Mouse (Mus musculus) liver, embryonic 14.5 days (tissue): ENCODE measurements at regions not wholly inside any gene's neighbourhood (a gene's known extent, or its start where the extent isn't known, plus 50 kb on each side); places are given as distances from the start of the nearest gene placed in this dataset.

Source experiments
- ATAC-seq: fragments of 200-750 bp; cut with Nextera tagmentation; 2 replicates; pipeline ENCODE4 v1.8.0; 2017; ENCODE audit warnings: moderate number of reproducible peaks, mild to moderate bottlenecking, moderate library complexity; ENCODE audit not compliant: insufficient read depth
- DNase-seq, 3 experiments: peaks; one replicate each; pipeline ENCODE4 v3.0.0-alpha.2; 2012 to 2013; ENCODE audit warnings: low read depth in 3 of 3, low spot score in 3 of 3
- H3K27ac ChIP-seq: fragments of 300-500 bp; sonication (generic); 2 replicates; pipeline ENCODE4 v1.5.1; 2014; ENCODE audit warnings: moderate library complexity, mild to moderate bottlenecking, control low read depth, inconsistent platforms
- H3K27me3 ChIP-seq: fragments of 300-500 bp; sonication (generic); 2 replicates; pipeline ENCODE4 v1.6.1; 2014; ENCODE audit warnings: mild to moderate bottlenecking, low read length, moderate library complexity; ENCODE audit not compliant: control insufficient read depth, insufficient read depth
- H3K36me3 ChIP-seq: fragments of 300-500 bp; sonication (generic); replicated peaks from 2 replicates; pipeline ENCODE4 v1.6.1; 2014; ENCODE audit warnings: low read depth; ENCODE audit not compliant: control insufficient read depth, insufficient read depth
- H3K4me1 ChIP-seq, 2 experiments: fragments of 200-500 bp in 1 of 2; fragments of 300-500 bp in 1 of 2; sonication (generic) in 1 of 2; replicated peaks; 2 replicates each; pipeline ENCODE4 v1.6.1; 2012 to 2014; ENCODE audit warnings: antibody characterized with exemption in 1 of 2, inconsistent platforms in 1 of 2, low read length in 1 of 2; ENCODE audit not compliant: control insufficient read depth in 2 of 2, insufficient read depth in 2 of 2
- H3K4me2 ChIP-seq: fragments of 300-500 bp; sonication (generic); 2 replicates; pipeline ENCODE4 v1.6.1; 2014; ENCODE audit warnings: low read depth, mild to moderate bottlenecking, control low read depth, moderate library complexity
- H3K4me3 ChIP-seq, 2 experiments: fragments of 200-500 bp in 1 of 2; fragments of 300-500 bp in 1 of 2; sonication (generic) in 1 of 2; 2 replicates each; pipeline ENCODE4 v1.5.1; 2012 to 2014; ENCODE audit warnings: low read depth in 2 of 2, low read length in 2 of 2, mild to moderate bottlenecking in 2 of 2, control low read depth in 1 of 2, inconsistent platforms in 1 of 2, moderate library complexity in 1 of 2; ENCODE audit not compliant: insufficient read depth in 1 of 2
- H3K9ac ChIP-seq: fragments of 300-500 bp; sonication (generic); replicated peaks from 2 replicates; pipeline ENCODE4 v1.6.1; 2014; ENCODE audit warnings: mild to moderate bottlenecking, control low read depth, moderate library complexity
- H3K9me3 ChIP-seq: fragments of 300-500 bp; sonication (generic); 2 replicates; pipeline ENCODE4 v1.6.1; 2016; ENCODE audit warnings: low read length, mixed read lengths; ENCODE audit not compliant: control insufficient read depth
- CTCF ChIP-seq: IDR thresholded peaks from 2 replicates; pipeline ENCODE4 v1.5.1; 2016; ENCODE audit warnings: antibody characterized with exemption, low read depth, control low read depth
- EP300 ChIP-seq: IDR thresholded peaks from 2 replicates; pipeline ENCODE4 v1.6.1; 2016; ENCODE audit warnings: antibody characterized with exemption, low read depth
- WGBS: fragments of 180-500 bp; shearing (Covaris S2); extraction: QIAGEN DNeasy Blood & Tissue Kit; methylation state at CpG from one replicate; pipeline ENCODE4 v1.1.7; 2014; ENCODE audit not compliant: insufficient replicate concordance; 5-methylcytosine and 5-hydroxymethylcytosine counted together

GRCm38 (mm10) chr8:26751651-26752050, 225.5 kb upstream of the Zfp703 start:
- WGBS, result 64% methylated on average over 5 of the region's 5 CpGs
- Histone ChIP-seq H3K4me3 (no peak overlapping the region), H3K4me1 (peaks cover 0 to 9% of the 10 kb centered on the region in 2 experiments; a peak in 2 of 4 replicates), H3K9me3 (no peaks in the 10 kb centered on the region), H3K27ac (no peak overlapping the region), H3K4me2 (no peak overlapping the region), H3K9ac (no peak overlapping the region), H3K27me3 (no peaks in the 10 kb centered on the region), H3K36me3 (no peaks in the 10 kb centered on the region)
- no peak for ATAC-seq
- no peak for DNase-seq
- TF ChIP-seq CTCF, result no peak

GRCm38 (mm10) chr8:26756452-26756851, 220.7 kb upstream of the Zfp703 start:
- WGBS, result 64% methylated on average over 2 of the region's 2 CpGs
- Histone ChIP-seq H3K9me3 (no peaks in the 10 kb centered on the region), H3K4me3 (no peak overlapping the region), H3K27me3 (no peaks in the 10 kb centered on the region), H3K4me1 (no peaks in the 10 kb centered on the region), H3K36me3 (no peaks in the 10 kb centered on the region), H3K4me2 (no peak overlapping the region), H3K9ac (no peak overlapping the region), H3K27ac (no peak overlapping the region)
- ATAC-seq (no peak), DNase-seq (no peak)
- TF ChIP-seq EP300 (no peak), CTCF (no peak)

GRCm38 (mm10) chr8:26760726-26761125, 216.4 kb upstream of the Zfp703 start:
- TF ChIP-seq EP300 (no peak), CTCF (no peak)
- Histone ChIP-seq H3K27ac (no peak overlapping the region), H3K27me3 (no peaks in the 10 kb centered on the region), H3K36me3 (no peaks in the 10 kb centered on the region), H3K9ac (no peak overlapping the region), H3K4me2 (no peak overlapping the region), H3K4me1 (no peaks in the 10 kb centered on the region), H3K9me3 (no peaks in the 10 kb centered on the region), H3K4me3 (no peak overlapping the region)
- ATAC-seq (no peak), DNase-seq (no peak)
- WGBS, result 65% methylated on average over 1 of the region's 1 CpGs

GRCm38 (mm10) chr8:26762942-26763778, 214.0 kb upstream of the Zfp703 start:
- no peaks in the 10 kb centered on the region for H3K36me3 ChIP-seq
- H3K9ac ChIP-seq, result no peak overlapping the region
- no peak overlapping the region for H3K4me3 ChIP-seq
- ATAC-seq (no peak), DNase-seq (no peak)
- no peak overlapping the region for H3K27ac ChIP-seq
- no peak for TF ChIP-seq EP300
- no peak for TF ChIP-seq CTCF
- 65% methylated on average over 16 of the region's 16 CpGs for WGBS
- H3K4me2 ChIP-seq, result no peak overlapping the region
- no peaks in the 10 kb centered on the region for H3K4me1 ChIP-seq
- no peaks in the 10 kb centered on the region for H3K9me3 ChIP-seq
- H3K27me3 ChIP-seq, result no peaks in the 10 kb centered on the region

- Histone ChIP-seq H3K27me3 (no peaks in the 10 kb centered on the region), H3K4me1 (no peaks in the 10 kb centered on the region), H3K9me3 (no peaks in the 10 kb centered on the region), H3K27ac (no peak overlapping the region), H3K4me3 (no peak overlapping the region), H3K36me3 (no peaks in the 10 kb centered on the region), H3K9ac (no peak overlapping the region), H3K4me2 (no peak overlapping the region)
- WGBS, result 67% methylated on average over 10 of the region's 10 CpGs
- no peak for TF ChIP-seq EP300
- no peak for TF ChIP-seq CTCF
- ATAC-seq (no peak), DNase-seq (no peak)
These were observed 208.5 kb upstream of the Zfp703 start for GRCm38 (mm10) chr8:26768474-26769229.
